In genomic region chr4:62318294-62318693, GRCm38 (mm10) we compare ENCODE assay signal across 17 mouse cellular contexts.
"Had no signal": no experiment of that assay in that cellular context is flagged by ENCODE, and none has a peak within 500 bp of the region (broad histone marks: within the 10 kb centered on the region; RNA-seq: fewer than 3 reads in every experiment).

No protein-coding gene starts in this region.

- H3K9me3 ChIP-seq: liver, embryonic 13.5 days; midbrain, embryonic 12.5 days; midbrain, embryonic 15.5 days; neural tube, embryonic 13.5 days had no signal

- DNase-seq: kidney, adult 18-20 months; kidney, postnatal 25 days; layer of hippocampus, adult 9-11 months; liver, embryonic 13.5 days; lung, embryonic 14.5 days; lung, postnatal 14 days; retina, postnatal 1 day; right cerebral cortex, postnatal 25 days; spleen, adult 18-20 months; thymus, postnatal 25 days had no signal

- H3K9ac ChIP-seq: liver, embryonic 13.5 days; lung, embryonic 14.5 days; midbrain, embryonic 12.5 days; midbrain, embryonic 15.5 days; neural tube, embryonic 13.5 days had no signal

- H3K27ac ChIP-seq: kidney, postnatal 0 days; layer of hippocampus, adult 2 months; liver, embryonic 13.5 days; macrophage; midbrain, embryonic 12.5 days; midbrain, embryonic 15.5 days; neural tube, embryonic 13.5 days; stomach, postnatal 0 days had no signal

- H3K4me1 ChIP-seq: liver, embryonic 13.5 days; midbrain, embryonic 12.5 days; midbrain, embryonic 15.5 days; neural tube, embryonic 13.5 days had no signal

- H3K27me3 ChIP-seq: liver, embryonic 13.5 days; midbrain, embryonic 12.5 days; midbrain, embryonic 15.5 days; neural tube, embryonic 13.5 days had no signal

- H3K4me2 ChIP-seq: liver, embryonic 13.5 days; lung, embryonic 14.5 days; midbrain, embryonic 12.5 days; midbrain, embryonic 15.5 days; neural tube, embryonic 13.5 days had no signal

- ATAC-seq: midbrain, embryonic 15.5 days had no signal

- H3K4me3 ChIP-seq: layer of hippocampus, adult 2 months; liver, embryonic 13.5 days; midbrain, embryonic 12.5 days; midbrain, embryonic 15.5 days; neural tube, embryonic 13.5 days had no signal
